Mouse (Mus musculus) erythroblast, embryonic 14.5 days (primary cell): ENCODE data around the gene Mcpt2. TPM values are rescaled to one million over a fixed set of nuclear protein-coding genes. Genes with fewer than 3 reads are reported as not detected.
"Not testable (repeated sequence)": the region's sequence is repeated elsewhere in the genome, so short reads cannot be mapped to it uniquely, and the experiment has no call there.

Source experiments
- H3K27me3 ChIP-seq: 2 replicates; pipeline ENCODE4 v1.6.1; 2012; ENCODE audit warnings: inconsistent platforms; ENCODE audit not compliant: control insufficient read depth
- H3K36me3 ChIP-seq: 2 replicates; pipeline ENCODE4 v1.6.1; 2012; ENCODE audit warnings: mild to moderate bottlenecking, inconsistent platforms; ENCODE audit not compliant: control insufficient read depth
- H3K4me1 ChIP-seq: 2 replicates; pipeline ENCODE4 v1.6.1; 2012; ENCODE audit warnings: inconsistent platforms; ENCODE audit not compliant: control insufficient read depth
- H3K4me3 ChIP-seq: replicated peaks from 2 replicates; pipeline ENCODE3; 2012; ENCODE audit warnings: moderate library complexity, mild to moderate bottlenecking, inconsistent platforms
- H3K9me3 ChIP-seq: 2 replicates; pipeline ENCODE4 v1.6.1; 2012; ENCODE audit warnings: low read length, inconsistent platforms, mixed read lengths; ENCODE audit not compliant: control insufficient read depth
- GATA1 ChIP-seq: IDR thresholded peaks from 2 replicates; pipeline ENCODE4 v1.6.1; 2012; ENCODE audit warnings: low read length, inconsistent platforms, mixed read lengths
- TAL1 ChIP-seq: IDR thresholded peaks from 3 replicates; pipeline ENCODE4 v1.6.1; 2012; ENCODE audit warnings: low read length, inconsistent platforms, mixed read lengths
- polyA plus RNA-seq: library from polyadenylated mRNA; stranded (reverse); fragments of >175 nt; gene quantifications from 2 replicates; pipeline ENCODE4 v1.2.3, GENCODE M21; 2012

The Mcpt2 gene
- polyA plus RNA-seq: not detected in 2 replicates

DNA sequence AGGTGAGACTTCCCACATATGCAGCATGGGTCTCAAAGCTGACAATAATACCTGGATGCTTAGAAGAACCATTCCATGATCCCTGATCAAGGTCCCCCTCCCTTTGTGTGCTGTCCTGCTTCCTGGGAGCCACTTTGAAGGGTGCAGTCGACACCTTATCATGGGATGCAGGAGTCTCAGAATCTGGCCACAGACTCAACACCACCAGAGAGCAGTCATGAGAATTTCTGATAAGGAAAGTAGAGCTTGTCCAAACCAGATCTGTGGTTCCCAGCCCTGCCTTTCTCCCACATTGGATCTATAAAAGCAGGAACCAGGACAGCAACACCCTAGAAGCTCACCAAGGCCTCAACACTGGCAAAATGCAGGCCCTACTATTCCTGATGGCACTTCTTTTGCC lies at the start of gene Mcpt2:
Gene Mcpt2 (plus strand): TSS at position 250 of the 400 bp plus-strand sequence.
- not testable (repeated sequence) for H3K27me3 ChIP-seq, H3K4me3 ChIP-seq, H3K36me3 ChIP-seq, H3K4me1 ChIP-seq, H3K9me3 ChIP-seq

DNA sequence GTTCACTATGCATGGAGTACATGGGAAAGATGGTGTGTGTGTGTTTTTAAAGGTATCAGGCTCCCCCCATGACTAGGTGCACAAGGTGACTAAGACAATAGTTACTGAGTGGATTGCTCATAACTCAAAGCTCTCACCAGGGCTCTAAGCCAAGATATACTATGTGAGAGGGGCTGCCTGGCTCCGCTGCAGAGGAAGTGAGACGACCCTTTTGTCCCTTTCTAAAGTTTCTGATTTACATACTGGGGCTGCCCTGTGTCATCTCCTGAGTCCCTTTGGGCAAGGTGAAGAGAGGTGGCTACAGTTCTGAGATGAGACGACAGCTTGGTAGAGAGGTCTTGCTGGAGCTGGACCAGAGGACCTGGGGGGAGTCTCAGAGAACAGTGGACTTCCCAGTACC lies 28.7 kb upstream of the Mcpt2 start:
- Histone ChIP-seq H3K4me3 (no peak overlapping the region), H3K9me3 (no peaks in the 10 kb centered on the region), H3K4me1 (peaks cover 2% of the 10 kb centered on the region), H3K36me3 (peaks cover 2% of the 10 kb centered on the region; the same call in 1 of the 2 replicates), H3K27me3 (peaks cover 5% of the 10 kb centered on the region)
- no peak for TF ChIP-seq TAL1
- TF ChIP-seq GATA1: no peak

DNA sequence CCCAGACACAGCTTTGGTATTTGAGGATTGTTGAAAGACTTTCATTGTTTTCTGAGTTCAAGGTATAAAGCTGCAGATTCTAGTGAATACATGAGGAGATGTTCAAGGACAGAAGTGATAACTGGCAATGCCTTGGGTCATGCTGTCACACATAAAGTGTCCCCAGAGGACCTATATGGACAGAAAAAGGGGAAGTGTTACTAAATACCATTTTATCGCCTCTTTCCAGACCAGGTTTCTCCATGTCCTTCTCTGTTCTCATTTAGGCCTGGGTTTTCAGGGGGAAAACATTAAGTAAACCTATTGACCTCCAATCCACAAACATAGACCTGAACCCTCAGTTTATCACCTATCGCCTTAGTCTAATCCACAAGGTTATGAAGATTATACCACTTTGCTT lies 27.9 kb upstream of the Mcpt2 start:
- Histone ChIP-seq H3K9me3 (no peaks in the 10 kb centered on the region), H3K36me3 (peaks cover 2% of the 10 kb centered on the region; the same call in 1 of the 2 replicates), H3K4me3 (no peak overlapping the region), H3K27me3 (peaks cover 5% of the 10 kb centered on the region), H3K4me1 (peaks cover 4% of the 10 kb centered on the region)
- TF ChIP-seq TAL1: no peak
- TF ChIP-seq GATA1: no peak

DNA sequence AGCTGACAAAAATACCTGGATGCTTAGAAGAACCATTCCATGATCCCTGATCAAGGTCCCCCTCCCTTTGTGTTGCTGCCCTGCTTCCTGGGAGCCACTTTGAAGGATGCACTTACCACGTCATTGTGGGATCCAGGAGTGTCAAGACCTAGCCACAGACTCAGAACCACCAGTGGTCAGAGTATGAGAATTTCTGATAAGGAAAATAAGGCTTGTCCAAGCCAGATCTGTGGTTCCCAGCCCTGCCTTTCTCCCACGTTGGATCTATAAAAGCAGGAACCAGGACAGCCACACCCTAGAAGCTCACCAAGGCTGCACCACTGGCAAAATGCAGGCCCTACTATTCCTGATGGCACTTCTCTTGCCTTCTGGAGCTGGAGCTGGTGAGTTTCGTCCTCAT lies 24.2 kb upstream of the Mcpt2 start, which contains the start of gene Mcpt1:
Gene Mcpt1 (plus strand): TSS at position 301 of the 400 bp plus-strand sequence.
- H3K27me3 ChIP-seq, H3K4me3 ChIP-seq, H3K9me3 ChIP-seq, H3K36me3 ChIP-seq: not testable (repeated sequence)
- H3K4me1 ChIP-seq: peaks cover 30% of the 10 kb centered on the region

DNA sequence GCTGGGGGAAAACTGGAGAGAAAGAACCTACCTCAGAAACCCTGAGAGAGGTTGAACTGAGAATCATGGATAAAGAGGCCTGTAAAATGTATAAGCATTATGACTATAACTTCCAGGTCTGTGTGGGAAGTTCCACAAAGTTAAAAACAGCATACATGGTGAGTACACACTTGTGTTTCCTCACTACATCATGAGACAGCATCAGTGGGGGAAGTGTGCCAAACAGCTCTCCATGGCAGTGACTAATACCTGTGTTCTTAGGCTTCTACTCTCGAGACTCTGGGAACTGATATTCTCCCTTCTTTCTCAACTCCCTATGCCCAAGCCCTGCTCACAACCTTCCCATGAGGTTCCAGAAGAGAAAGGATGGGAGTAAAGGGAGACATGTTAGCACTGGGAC lies 22.4 kb upstream of the Mcpt2 start:
- Histone ChIP-seq H3K4me1 (peaks cover 31% of the 10 kb centered on the region), H3K36me3 (no peaks in the 10 kb centered on the region), H3K27me3 (peaks cover 5% of the 10 kb centered on the region), H3K4me3 (no peak overlapping the region), H3K9me3 (no peaks in the 10 kb centered on the region)
- no peak for TF ChIP-seq TAL1
- TF ChIP-seq GATA1: no peak

DNA sequence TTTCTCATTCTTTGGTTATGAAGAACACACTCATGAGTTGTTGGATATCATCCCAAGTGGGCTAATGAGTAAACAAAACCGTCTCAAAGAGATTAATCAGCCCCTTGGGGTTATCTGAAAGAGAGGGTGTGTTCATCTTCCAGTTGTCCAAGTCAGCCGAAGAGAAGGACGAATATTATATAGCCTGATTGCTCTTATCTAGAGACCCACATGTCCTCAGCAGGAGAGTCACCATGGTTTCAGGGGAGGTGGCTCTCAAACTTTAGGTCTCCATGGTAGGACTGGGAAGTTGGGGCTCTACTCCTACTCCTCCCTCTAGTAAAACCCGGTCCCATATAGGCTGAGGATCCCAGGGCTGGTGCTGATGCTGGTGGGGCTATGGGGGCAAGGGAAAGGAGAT lies 20.5 kb upstream of the Mcpt2 start:
- H3K27me3 ChIP-seq, H3K4me3 ChIP-seq, H3K36me3 ChIP-seq, H3K9me3 ChIP-seq: not testable (repeated sequence)
- H3K4me1 ChIP-seq: peaks cover 33% of the 10 kb centered on the region
- TF ChIP-seq TAL1: peak; percentile 41; the same call in 2 of the 3 replicates
- 0 out of 2 replicates have a peak, but pooled peaks have one; percentile 21 for TF ChIP-seq GATA1

DNA sequence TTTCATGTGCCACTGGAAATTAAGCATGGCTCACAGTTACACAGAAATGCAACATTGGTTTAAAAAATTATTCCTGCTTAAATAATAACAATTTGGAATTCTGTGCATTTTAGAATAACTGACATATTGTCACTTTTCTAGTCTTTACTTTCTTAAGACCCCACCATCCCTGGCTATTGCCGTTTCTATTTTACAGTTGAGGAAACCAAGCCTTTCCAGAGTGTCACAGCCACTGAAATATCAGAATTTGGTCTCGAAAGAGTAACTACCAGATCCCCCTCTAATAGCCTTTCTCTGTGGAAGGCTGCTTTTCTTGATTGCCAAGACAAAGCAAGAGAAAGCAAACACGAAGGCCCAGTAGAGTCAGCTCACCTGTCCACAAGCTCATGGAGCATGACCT lies 11.4 kb upstream of the Mcpt2 start, which contains the start of gene Mcpt9:
Gene Mcpt9 (minus strand): TSS at position 101 of the 400 bp plus-strand sequence.
- H3K4me1 ChIP-seq, H3K9me3 ChIP-seq, H3K36me3 ChIP-seq, H3K4me3 ChIP-seq, H3K27me3 ChIP-seq: not testable (repeated sequence)

DNA sequence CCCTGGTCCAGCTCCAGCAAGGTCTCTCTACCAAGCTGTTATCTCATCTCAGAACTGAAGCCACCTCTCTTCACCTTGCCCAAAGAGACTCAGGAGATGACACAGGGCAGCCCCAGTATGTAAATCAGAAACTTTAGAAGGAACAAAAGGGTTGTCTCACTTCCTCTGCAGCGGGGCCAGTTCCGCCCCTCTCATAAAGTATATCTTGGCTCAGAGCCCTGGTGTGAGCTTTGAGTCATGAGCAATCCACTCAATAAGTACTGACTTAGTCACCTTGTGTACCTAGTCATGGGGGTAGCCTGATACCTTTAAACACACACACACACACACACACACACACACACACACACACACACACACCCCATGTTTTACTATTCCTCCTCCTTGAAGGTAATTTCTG lies 7.4 kb upstream of the Mcpt2 start:
- no peaks in the 10 kb centered on the region for H3K4me1 ChIP-seq
- peaks cover 2% of the 10 kb centered on the region; the same call in 1 of the 2 replicates for H3K27me3 ChIP-seq
- no peaks in the 10 kb centered on the region for H3K9me3 ChIP-seq
- no peaks in the 10 kb centered on the region for H3K36me3 ChIP-seq
- TF ChIP-seq GATA1 (no peak), TAL1 (no peak)
- H3K4me3 ChIP-seq: no peak overlapping the region

DNA sequence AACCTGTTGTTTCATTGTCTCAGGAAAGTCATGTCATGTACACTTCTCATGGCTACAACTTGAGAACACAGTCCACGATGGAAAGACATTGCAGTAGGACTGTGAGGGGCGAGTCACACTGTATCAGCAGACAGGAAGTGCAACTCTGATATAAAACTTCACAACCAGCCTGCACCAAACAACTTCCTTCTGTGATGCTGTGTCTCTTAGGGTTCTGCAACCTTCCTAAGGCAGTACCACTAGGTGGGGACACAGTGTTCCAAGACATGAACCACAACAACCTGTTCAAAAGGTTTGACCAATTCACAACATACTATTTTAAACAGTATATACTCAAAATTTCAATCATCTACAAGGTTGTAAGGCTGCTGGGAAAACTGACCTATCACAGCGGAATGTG lies 13.6 kb downstream of the Mcpt2 start:
- TF ChIP-seq TAL1 (no peak), GATA1 (no peak)
- peaks cover 5% of the 10 kb centered on the region; the same call in 1 of the 2 replicates for H3K27me3 ChIP-seq
- H3K4me3 ChIP-seq: no peak overlapping the region

DNA sequence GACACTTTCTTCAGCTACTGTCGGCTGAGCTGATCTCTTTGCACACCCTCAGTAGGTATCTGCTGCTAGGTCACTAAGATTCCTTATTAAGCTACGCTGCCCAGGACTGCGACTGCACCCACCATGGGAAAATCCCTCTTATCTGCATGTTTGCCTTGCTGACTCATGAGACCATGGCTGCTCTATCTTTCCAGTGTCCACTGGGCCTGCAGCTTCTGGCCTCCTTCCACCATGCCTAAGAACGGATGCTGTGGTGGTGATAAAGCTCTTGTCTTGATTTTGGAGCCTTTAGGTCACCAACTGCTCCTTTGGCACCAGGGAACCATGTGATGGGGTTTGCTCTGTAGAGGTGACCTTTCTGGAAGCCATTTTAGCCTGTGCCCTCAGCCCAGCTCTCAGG lies 15.9 kb downstream of the Mcpt2 start:
- H3K27me3 ChIP-seq: peaks cover 2% of the 10 kb centered on the region; the same call in 1 of the 2 replicates
- no peaks in the 10 kb centered on the region for H3K36me3 ChIP-seq
- TF ChIP-seq GATA1 (no peak), TAL1 (no peak)
- no peak overlapping the region for H3K4me3 ChIP-seq
- no peaks in the 10 kb centered on the region for H3K9me3 ChIP-seq
- H3K4me1 ChIP-seq: peaks cover 2% of the 10 kb centered on the region

More for the DNA sequence above, 13.6 kb downstream of the Mcpt2 start:
- Histone ChIP-seq H3K36me3 (no peaks in the 10 kb centered on the region), H3K4me1 (peaks cover 2% of the 10 kb centered on the region), H3K9me3 (no peaks in the 10 kb centered on the region)

DNA sequence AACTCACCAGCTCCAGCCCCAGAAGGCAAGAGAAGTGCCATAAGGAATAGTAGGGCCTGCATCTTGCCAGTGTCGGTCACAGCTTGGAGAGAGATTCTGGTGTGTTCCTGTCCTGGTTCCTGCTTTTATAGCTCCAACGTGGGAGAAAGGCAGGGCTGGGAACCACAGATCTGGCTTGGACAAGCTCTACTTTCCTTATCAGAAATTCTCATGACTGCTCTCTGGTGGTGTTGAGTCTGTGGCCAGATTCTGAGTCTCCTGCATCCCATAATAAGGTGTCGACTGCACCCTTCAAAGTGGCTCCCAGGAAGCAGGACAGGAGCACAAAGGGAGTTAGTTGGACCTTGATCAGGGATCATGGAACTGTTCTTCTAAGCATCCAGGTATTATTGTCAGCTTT lies 20.4 kb downstream of the Mcpt2 start, which contains the start of gene Mcpt4:
Gene Mcpt4 (minus strand): TSS at position 101 of the 400 bp plus-strand sequence.
- not testable (repeated sequence) for H3K9me3 ChIP-seq, H3K4me1 ChIP-seq, H3K27me3 ChIP-seq, H3K4me3 ChIP-seq, H3K36me3 ChIP-seq
